ENCODE assay signal across 7 mouse cellular contexts in genomic region chr7:44548497-44549087, GRCm38 (mm10). TPM values are rescaled to one million over a fixed set of nuclear protein-coding genes. Genes with fewer than 3 reads are reported as not detected.
A peak's percentile ranks its signal among the peaks of the same experiment; 100 is the strongest.
DNase-seq lines count a peak whose midpoint lies in the region; ATAC-seq lines count a peak whose summit lies in the region.

Gene Pold1 (minus strand): TSS chr7:44548849.

- ATAC-seq in embryonic facial prominence, embryonic 11.5 days (replicated peaks; ENCODE audit: insufficient number of reproducible peaks, low FRiP score, low TSS enrichment, low read depth): peak; percentile 87
- ATAC-seq in granulocyte monocyte progenitor cell, adult 5-6 weeks (replicated peaks; ENCODE audit: poor library complexity, severe bottlenecking): peak; percentile 81
- peak; percentile 90 for ATAC-seq in midbrain, embryonic 13.5 days

- under 1% methylated on average over 43 of the region's 43 CpGs for WGBS in embryonic facial prominence, embryonic 11.5 days
- WGBS in limb, embryonic 10.5 days: under 1% methylated on average over 43 of the region's 43 CpGs
- WGBS in midbrain, embryonic 13.5 days: under 1% methylated on average over 43 of the region's 43 CpGs

- H3K36me3 ChIP-seq in embryonic facial prominence, embryonic 11.5 days (replicated peaks; ENCODE audit: control insufficient read depth, insufficient read depth, low read depth, low read length): no peaks in the 10 kb centered on the region; the same call in 1 of the 2 replicates
- H3K36me3 ChIP-seq in limb, embryonic 10.5 days: peaks cover 63% of the 10 kb centered on the region
- peaks cover 34% of the 10 kb centered on the region for H3K36me3 ChIP-seq in midbrain, embryonic 13.5 days

- H3K4me1 ChIP-seq in embryonic facial prominence, embryonic 11.5 days (ENCODE audit: control insufficient read depth, insufficient read depth, low read length): peaks cover 5% of the 10 kb centered on the region; the same call in 1 of the 2 replicates
- H3K4me1 ChIP-seq in limb, embryonic 10.5 days: peaks cover 26% of the 10 kb centered on the region
- H3K4me1 ChIP-seq in midbrain, embryonic 13.5 days (replicated peaks): peaks cover 26% of the 10 kb centered on the region

- DNase-seq in adrenal gland, postnatal 14 days: peak; percentile 100
- DNase-seq in embryonic facial prominence, embryonic 11.5 days (ENCODE audit: low spot score): peak; percentile 100
- DNase-seq in kidney, adult 11 months: peak; percentile 99
- DNase-seq in limb, embryonic 10.5 days (ENCODE audit: low spot score): peak; percentile 100
- DNase-seq in spleen, adult 12 weeks (ENCODE audit: low spot score): peak; percentile 100

- H3K9me3 ChIP-seq in embryonic facial prominence, embryonic 11.5 days (replicated peaks; ENCODE audit: control insufficient read depth, low read length): no peaks in the 10 kb centered on the region
- no peaks in the 10 kb centered on the region for H3K9me3 ChIP-seq in limb, embryonic 10.5 days (replicated peaks)
- H3K9me3 ChIP-seq in midbrain, embryonic 13.5 days: no peaks in the 10 kb centered on the region; the same call in 1 of the 2 replicates

- peak within 1 kb of the TSS; percentile 72 for H3K9ac ChIP-seq in embryonic facial prominence, embryonic 11.5 days (replicated peaks; ENCODE audit: low read length)
- H3K9ac ChIP-seq in midbrain, embryonic 13.5 days (replicated peaks): peak within 1 kb of the TSS; percentile 71

- H3K4me3 ChIP-seq in embryonic facial prominence, embryonic 11.5 days (ENCODE audit: low read depth, low read length): peak within 1 kb of the TSS; percentile 63
- H3K4me3 ChIP-seq in limb, embryonic 10.5 days: peak within 1 kb of the TSS; percentile 71
- peak within 1 kb of the TSS; percentile 62 for H3K4me3 ChIP-seq in midbrain, embryonic 13.5 days (replicated peaks)

- 0 out of 2 replicates have a peak within 1 kb of the TSS, but pooled peaks have one; percentile 49 for H3K27ac ChIP-seq in embryonic facial prominence, embryonic 11.5 days (replicated peaks; ENCODE audit: low read depth, low read length)
- peak within 1 kb of the TSS; percentile 88 for H3K27ac ChIP-seq in limb, embryonic 10.5 days
- peak within 1 kb of the TSS; percentile 65 for H3K27ac ChIP-seq in midbrain, embryonic 13.5 days

- peak within 1 kb of the TSS; percentile 78 for H3K4me2 ChIP-seq in embryonic facial prominence, embryonic 11.5 days (ENCODE audit: low read depth, low read length)
- H3K4me2 ChIP-seq in midbrain, embryonic 13.5 days (replicated peaks): peak within 1 kb of the TSS; percentile 90

- no peaks in the 10 kb centered on the region for H3K27me3 ChIP-seq in embryonic facial prominence, embryonic 11.5 days (ENCODE audit: control insufficient read depth, insufficient read depth, low read length)
- no peaks in the 10 kb centered on the region for H3K27me3 ChIP-seq in limb, embryonic 10.5 days (ENCODE audit: low read depth, poor library complexity, severe bottlenecking)
- H3K27me3 ChIP-seq in midbrain, embryonic 13.5 days: no peaks in the 10 kb centered on the region

RNA-seq across cellular contexts. Expression of gene Pold1, which starts in this region (rescaled TPM):
- 17.5 and 28.0 TPM in 2 replicates for total RNA-seq in adrenal gland, postnatal 14 days (2021)
- 56.3 and 61.4 TPM in 2 replicates for polyA plus RNA-seq in embryonic facial prominence, embryonic 11.5 days (2014; fragmentation: Nextera tagmentation; extraction: Ambion mirVana)
- 102 and 131 TPM in 2 replicates for total RNA-seq in granulocyte monocyte progenitor cell, adult 5-6 weeks (2014; fragmentation: Nextera tagmentation)
- 63.4 and 70.2 TPM in 2 replicates for total RNA-seq in granulocyte monocyte progenitor cell, adult 5-6 weeks (2017)
- polyA plus RNA-seq in limb, embryonic 10.5 days (2016; fragmentation: Nextera tagmentation; extraction: Ambion mirVana): 175 and 184 TPM in 2 replicates
- 38.7 and 40.1 TPM in 2 replicates for polyA plus RNA-seq in midbrain, embryonic 13.5 days (2015; fragmentation: Nextera tagmentation; extraction: Ambion mirVana)

Comparison
In these comparisons a context has a peak if more than half of its experiments do, and no peak if none do; other contexts are left out.
1. Peak in every context shown above with its lines: DNase-seq, ATAC-seq, H3K4me3 ChIP-seq and H3K27ac ChIP-seq.